Mouse (Mus musculus) c-Kit-positive CD71-positive TER-119-negative erythroid progenitor cells, embryonic 14.5 days (primary cell): Measurements from ENCODE around the gene Olfr481.

ENCODE experiments used
- DNase-seq: peaks from one replicate; pipeline ENCODE4 v3.0.0-alpha.2; 2013; ENCODE audit warnings: low read depth

Olfr481 gene

GRCm38 (mm10) chr7:108079555-108079954 is at the start of gene Olfr481:
Gene Olfr481, plus strand, starts transcription at chr7:108079855.
- DNase-seq, result no peak

- DNase-seq, result no peak
Observed at GRCm38 (mm10) chr7:108033889-108034288, 45.8 kb upstream of the Olfr481 start, which contains the start of gene Olfr478. Gene Olfr478, minus strand, starts transcription at chr7:108033989.

GRCm38 (mm10) chr7:108050393-108050792 is 29.3 kb upstream of the Olfr481 start, which contains the start of gene Olfr479:
Gene Olfr479, plus strand, starts transcription at chr7:108050693.
- no peak for DNase-seq

GRCm38 (mm10) chr7:108067246-108067645 is 12.4 kb upstream of the Olfr481 start, which contains the start of gene Olfr480:
Gene Olfr480, minus strand, starts transcription at chr7:108067346.
- DNase-seq, result no peak

DNA sequence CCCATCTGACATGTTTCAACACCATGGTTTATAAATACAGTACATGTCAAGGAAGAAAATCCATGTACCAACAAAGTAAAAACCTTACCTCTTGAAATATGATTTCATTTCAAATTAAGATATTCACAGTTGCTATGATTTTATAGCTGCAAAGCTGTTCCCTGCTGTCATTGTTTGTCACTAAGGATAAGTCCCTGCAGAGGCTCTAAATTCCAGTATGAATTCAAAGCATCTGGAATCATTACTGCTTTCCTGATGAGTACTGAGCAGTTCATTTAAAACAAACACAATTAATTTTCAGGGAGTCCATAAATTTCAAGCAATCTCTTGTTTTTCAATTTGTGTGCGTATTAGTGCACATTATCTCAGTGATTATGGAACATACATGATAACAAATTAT is 17.8 kb downstream of the Olfr481 start, which contains the start of gene Olfr482:
TSS of gene Olfr482 (minus strand) at position 101 of the 400 bp plus-strand sequence.
- no peak for DNase-seq

GRCm38 (mm10) chr7:108100549-108100948 is 20.9 kb downstream of the Olfr481 start, which contains the start of gene Olfr483:
Gene Olfr483, plus strand, starts transcription at chr7:108100849.
- no peak for DNase-seq

DNA sequence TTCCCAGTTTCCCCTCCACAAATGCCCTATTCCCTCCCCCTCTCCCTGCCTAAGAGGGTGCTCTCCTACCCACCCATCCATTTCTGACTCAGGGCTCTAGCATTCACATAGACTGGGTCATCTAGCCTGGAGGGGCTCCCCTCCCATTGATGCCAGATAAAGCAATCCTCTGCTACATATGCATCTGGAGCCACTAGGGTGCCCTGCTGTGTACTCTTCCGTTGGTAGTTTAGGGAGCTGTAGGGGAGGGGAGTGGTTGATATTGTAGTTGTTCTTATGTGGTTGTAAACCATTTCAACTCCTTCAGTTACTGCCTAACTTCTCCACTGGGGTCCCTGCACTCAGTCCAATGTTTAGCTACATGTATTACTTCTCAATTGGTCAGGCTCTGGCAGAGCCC is 41.0 kb downstream of the Olfr481 start:
- no peak for DNase-seq

DNA sequence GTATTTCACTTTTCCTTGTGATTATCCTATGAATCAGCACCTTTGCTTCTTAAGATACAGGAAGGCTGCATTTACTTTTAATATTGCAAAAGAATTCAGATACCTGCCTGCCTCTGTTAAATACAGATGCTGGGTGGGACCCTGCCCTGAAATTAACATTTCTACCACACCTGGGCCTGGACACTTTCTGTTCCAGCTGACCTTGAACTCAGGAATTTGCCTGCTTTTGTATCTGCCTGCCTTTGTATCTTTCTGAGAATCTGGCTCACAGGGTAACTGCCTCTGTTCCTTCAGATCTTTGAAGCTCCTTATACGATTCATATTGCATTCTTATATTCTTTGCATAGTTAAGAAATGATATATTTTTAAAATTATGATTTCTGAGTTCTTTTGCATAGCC is 41.8 kb downstream of the Olfr481 start:
- no peak for DNase-seq

DNA sequence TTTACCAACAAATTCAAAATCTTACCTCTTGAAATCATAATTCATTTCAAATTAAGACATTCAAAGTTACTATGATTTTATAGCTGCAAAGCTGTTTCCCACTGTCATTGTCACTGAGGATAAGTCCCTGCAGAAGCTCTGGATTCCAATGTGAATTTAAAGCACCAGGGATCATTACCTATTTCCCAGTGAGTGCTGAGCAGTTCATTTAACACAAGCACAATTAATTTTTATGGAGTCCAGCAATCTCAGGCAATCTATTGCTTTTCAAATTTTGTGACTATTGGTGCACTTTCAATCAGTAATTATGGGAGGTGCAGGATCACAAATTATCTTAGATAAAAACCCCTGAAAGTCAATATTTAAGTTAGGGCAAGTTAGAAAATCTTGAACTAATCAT is 47.7 kb downstream of the Olfr481 start, which contains the start of gene Olfr484:
TSS of gene Olfr484 (minus strand) at position 101 of the 400 bp plus-strand sequence.
- DNase-seq, result no peak
